Mouse (Mus musculus) ZHBTc4 (cell line): ENCODE results near the gene Scube3.
A peak's percentile ranks its signal among the peaks of the same experiment; 100 is the strongest.

Source experiments
- DNase-seq: peaks from one replicate; pipeline ENCODE4 v3.0.0-alpha.2; 2011; ENCODE audit warnings: low read depth, low spot score

Gene Scube3

DNA sequence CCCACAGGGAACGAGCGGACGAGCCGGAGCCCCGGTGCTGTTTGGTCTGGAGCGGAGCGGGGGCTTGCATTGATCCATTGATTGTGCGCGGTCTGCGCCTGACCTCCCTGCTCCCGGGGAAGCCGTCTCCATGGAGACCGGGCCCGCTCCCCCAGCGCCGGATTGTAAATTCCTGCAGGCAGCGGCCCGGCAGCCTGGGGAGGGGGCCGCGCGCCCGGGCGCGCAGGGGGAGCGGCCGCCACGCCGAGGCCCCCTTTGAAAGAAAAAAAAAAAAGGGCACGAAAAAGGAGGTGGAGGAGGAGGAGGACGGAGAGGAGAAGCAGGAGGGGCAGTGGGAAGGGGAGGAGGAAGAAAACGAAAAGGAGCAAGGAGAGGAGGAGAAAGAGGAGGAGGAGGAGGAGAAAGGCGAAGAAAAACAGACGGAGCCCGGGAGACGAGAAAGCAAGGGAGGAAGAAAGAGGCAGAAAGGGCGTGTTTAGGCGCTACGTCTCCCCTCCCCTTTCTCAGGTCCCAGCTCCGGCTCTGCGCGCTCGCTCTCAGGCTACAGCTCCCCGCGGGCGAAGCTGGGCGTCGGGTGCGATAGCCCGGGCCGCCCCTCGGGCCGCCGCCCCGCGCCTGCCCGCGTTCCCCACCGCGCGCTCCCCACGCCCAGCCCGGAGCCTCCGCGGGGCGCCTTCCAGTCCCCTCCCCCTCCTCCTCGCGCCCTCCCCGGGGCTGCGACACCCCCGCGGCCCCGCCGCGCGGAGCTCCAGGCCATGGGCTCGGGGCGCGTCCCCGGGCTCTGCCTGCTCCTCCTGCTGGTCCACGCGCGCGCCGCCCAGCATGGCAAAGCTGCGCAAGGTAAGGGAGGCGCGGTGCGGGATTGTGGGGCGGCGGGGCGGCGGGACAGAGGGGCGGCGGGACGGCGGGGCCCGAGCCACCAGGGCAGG lies at the start of gene Scube3:
TSS of gene Scube3 (plus strand) at position 371 of the 929 bp plus-strand sequence.
- peak; percentile 86 for DNase-seq

DNA sequence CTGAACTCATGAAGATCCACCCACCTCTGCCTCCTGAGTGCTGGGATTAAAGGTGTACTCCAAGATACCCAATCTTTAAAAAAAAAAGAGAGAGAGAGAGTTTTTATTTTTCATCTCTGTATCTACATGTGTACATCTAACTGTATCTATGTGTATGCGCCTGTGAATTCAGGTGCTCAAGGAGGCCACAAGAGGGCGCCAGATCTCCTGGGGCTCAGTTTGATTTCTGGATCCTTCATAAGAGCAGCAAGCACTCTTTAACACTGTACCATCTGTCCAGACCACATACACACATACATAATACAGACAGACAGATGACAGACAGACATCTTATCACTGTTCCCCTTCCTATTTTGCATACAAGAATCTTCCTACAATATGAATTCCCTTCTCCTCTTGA lies 49.6 kb upstream of the Scube3 start:
- DNase-seq, result peak; percentile 76

GRCm38 (mm10) chr17:28093837-28094236 lies 48.1 kb upstream of the Scube3 start:
- DNase-seq, result peak; percentile 64

- no peak for DNase-seq
Observed at GRCm38 (mm10) chr17:28096418-28096817, 45.5 kb upstream of the Scube3 start.

DNA sequence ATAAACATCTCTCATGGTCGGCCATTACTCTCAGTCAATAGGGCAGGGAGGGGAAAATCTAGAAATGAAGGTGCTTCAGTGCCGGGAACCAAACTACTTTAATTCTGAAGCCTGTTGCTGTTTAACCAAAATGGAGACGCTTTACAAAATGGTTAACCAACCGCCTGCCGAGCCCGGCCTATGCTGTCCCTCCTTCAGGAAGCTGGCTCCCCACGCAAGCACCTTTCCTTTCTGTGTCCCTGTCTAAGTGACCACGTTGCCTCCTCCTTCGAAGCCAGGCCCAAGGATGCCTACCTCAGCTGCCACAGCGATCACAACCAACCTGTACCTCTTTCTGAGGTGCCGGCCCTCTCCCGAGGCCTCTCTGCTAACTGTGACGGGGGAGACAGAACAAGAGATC lies 44.6 kb upstream of the Scube3 start:
- DNase-seq, result no peak

DNA sequence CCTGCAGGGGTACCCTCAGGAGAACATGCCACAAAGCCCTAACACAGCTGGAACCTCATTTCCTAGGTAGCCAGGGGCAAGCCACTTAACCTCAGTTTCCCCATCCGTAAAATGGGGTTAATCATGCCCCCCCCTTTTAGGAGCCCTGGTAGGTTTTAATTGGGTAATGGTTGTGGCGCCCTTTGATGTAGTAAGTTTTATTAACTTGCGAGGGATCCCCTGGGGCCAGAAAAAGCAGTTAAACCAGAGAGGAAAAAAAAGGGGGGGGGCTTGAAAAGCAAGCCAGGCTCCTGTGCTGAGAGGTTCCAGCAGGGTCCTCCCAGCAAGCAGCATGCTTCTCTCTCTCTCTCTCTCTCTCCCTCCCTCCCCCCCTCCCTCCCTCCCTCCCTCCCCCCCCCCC lies 42.9 kb upstream of the Scube3 start:
- DNase-seq, result no peak

DNA sequence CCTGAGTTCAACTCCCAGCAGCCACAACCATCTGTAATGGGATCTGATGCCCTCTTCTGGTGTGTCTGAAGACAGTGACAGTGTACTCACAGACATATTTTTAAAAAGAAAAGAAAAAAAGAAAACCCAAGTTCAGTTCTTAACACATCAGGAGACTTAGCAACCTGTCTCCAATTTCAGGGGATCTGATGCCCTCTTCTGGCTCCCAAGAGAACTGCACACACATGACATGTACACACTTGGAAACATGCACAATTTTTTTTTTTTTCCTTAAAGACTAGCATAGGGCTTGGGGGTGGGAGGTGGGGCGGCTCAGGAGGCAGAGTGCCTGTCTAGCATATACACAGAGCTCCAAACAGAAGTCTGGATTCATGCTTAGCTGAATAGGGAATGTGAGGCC lies 41.3 kb upstream of the Scube3 start:
- DNase-seq, result peak; percentile 83

- DNase-seq, result no peak
Observed at GRCm38 (mm10) chr17:28101284-28101887, 40.6 kb upstream of the Scube3 start.

DNA sequence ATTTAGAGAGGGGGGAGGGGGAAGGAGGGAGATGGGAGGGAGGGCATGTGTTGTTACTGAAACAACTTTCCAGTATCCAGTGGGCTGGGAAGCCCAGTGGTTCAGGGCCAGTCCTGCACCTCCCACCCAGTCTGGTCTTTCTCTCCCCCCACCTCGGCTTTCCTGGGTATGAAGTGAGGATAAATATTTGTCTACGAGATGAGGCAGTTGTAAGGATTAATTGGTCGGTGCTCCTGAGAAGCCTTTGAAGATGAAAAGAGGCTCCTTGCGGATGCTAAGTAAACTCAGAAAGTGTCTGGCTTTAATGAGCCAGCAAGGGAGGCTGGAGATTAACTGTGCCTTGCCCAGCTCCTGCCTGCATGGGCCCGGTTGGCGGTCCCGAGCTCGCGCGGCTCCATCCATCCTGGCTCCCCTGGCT lies 40.0 kb upstream of the Scube3 start:
- DNase-seq, result no peak

GRCm38 (mm10) chr17:28104416-28104815 lies 37.5 kb upstream of the Scube3 start:
- DNase-seq, result no peak

DNA sequence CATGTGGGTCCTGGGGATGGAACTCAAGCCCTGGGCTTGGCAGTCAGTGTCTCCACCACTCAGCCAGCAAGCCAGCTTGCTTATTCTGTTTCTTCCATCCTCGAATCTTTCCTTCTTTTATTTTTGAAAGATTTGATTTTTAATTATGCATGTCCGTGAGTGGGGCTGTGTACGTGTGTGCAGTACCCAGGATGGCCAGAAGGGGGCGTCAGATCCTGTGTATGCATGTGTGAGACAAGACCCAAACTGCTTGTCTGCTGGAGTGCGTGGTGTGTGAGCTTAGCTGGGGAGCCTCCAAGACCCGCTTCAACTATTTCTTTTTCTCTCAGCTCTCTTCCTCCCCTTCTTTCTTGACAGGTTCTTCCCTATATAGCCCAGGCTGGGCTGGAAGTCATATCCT lies 35.6 kb upstream of the Scube3 start:
- DNase-seq, result peak; percentile 88

DNA sequence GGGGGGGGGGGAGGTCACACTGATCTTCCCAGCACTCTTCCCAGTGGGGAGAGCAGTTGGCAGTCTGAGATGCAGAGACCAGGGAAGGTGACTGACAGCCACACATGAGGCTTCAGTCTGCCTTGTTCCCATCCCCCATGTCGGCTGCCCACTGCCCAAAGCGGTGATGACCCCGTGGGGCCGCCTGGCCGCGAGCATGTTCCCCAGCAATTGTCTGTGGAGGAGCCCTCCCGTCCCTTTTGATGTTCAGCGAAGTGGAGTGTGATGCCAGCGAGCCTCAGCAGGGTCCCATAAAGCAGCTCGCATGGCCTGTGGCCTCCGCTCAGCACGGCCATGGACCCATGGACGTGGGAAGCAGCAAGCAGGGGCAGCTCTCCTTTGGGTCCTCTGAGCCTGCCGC lies 34.7 kb upstream of the Scube3 start:
- DNase-seq, result no peak

DNA sequence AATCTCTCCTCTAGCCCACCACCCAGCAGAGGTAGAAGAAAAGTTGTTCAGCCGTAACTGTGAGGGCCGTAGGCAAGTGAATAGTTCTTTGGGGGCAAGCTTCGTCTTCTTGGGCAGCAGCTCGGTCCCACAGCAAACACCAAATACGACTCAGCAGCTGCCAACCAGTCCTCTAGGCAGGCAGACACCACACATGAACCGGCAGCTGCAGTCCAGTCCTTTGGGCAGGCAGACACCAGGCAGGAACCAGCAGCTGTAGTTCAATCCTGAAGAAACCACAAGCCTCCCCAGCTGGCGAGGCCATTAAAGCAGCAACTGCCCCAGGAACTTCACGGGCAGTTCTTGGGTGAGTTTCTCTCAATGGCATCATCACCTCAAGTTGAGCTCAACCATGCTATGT lies 29.7 kb upstream of the Scube3 start:
- DNase-seq, result no peak

DNA sequence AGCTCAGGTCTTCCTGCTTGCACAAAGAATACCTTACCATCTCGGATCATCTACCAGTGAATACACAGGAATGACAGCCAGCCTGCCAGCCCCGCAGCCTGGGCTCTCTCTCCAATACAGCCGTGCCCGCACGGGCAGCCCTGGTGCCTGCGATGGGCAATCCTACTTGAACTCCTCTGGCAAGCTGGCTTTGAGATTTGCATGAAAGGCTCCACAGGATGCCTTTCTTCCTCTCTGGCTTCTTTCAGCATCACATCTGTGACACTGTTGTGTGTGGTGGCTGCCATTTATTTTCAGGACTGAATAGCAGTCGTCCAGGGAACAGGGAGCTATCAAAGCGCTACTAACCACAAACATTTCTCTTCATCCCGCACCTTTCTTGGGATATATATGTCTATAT lies 25.6 kb upstream of the Scube3 start:
- DNase-seq, result no peak

- DNase-seq, result no peak
Observed at GRCm38 (mm10) chr17:28117451-28118209, 24.3 kb upstream of the Scube3 start.

DNA sequence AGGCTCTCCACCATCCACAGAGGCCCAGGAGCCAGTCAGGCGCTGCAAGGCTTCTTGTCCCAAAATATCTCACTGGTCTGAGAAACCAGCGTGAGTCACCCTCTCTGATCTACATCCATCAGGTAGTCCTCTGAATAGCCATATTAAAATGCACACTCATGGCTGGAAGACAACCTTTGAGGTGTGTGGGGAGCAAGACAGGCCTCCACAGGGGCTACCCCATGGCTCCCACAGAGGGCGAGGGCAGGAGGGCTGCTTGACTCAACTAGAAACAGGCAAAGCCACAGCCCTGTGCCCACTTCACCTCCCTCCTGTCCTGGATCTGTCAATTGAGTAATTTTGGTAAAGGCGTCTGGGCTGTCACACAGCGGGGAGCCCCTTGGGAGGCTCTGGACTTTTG lies 21.5 kb upstream of the Scube3 start:
- no peak for DNase-seq

- no peak for DNase-seq
Observed at GRCm38 (mm10) chr17:28122949-28123348, 19.0 kb upstream of the Scube3 start.

- DNase-seq, result no peak
Observed at GRCm38 (mm10) chr17:28123627-28124026, 18.3 kb upstream of the Scube3 start.

- no peak for DNase-seq
Observed at GRCm38 (mm10) chr17:28124368-28124767, 17.6 kb upstream of the Scube3 start.

DNA sequence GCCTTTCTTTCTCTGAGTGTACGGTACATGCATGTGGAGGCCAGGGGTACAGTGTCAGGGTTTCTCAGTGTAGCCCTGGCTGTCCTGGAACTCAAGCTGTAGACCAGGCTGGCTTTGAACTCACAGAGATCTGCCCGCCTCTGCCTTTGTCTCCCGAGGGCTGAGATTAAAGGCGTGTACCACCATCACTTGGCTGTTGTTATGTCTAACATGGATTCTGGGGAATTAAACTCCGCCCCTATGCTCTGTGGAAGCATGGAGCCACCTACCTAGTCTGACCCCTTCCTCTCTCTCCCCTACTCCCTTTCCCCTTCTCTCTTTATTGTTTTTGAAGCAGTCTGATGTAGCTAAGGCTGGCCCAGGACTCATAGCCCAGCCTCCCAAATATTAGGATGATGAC lies 12.1 kb upstream of the Scube3 start:
- peak; percentile 74 for DNase-seq

- peak; percentile 75 for DNase-seq
Observed at GRCm38 (mm10) chr17:28130391-28131125, 11.4 kb upstream of the Scube3 start.

DNA sequence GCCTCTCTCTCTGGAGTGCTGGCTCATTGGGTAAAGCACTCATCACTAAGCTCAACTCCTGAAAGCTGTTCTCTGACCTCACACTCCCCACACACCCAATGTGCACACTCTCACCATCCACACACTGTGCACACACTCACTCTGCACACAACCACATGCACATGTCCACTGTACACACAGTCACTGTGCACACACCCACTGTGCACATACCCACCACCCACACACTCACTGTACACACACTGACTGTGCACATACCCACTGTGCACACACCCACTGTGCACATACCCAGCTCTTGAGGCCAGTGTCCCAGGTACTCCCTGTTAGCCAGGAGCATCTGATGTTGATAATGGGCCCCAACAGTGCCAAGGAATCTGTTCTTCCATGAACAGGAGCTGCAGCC lies 10.8 kb upstream of the Scube3 start:
- no peak for DNase-seq
